Mouse (Mus musculus): ENCODE results near the gene Dnm3. TPM values are rescaled to one million over a fixed set of nuclear protein-coding genes. Genes with fewer than 3 reads are reported as not detected.

Gene Dnm3
- polyA plus RNA-seq, 1 experiment from 2014 or later, result 1.6 TPM

DNA sequence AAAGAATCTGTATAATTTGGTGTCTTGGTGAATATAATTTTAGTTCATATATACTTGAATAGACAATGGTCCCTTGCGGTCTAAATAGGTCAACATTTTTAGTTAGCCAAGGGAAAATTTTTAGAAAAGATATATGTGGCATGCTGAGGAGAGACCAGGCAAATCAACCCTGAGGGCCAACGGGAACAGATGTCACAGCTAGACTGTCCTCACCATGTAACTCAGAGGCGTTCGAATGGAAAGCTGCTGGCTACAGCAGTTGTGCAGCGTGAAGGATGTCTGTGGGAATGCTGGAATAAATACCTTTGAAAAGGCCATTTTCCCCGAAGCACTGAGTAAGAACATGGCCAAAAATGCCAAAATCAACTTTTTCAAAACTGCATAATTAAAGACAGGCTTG, 128.5 kb downstream of the Dnm3 start:
- Histone ChIP-seq H3K27me3 (ENCODE audit: control insufficient read depth, insufficient read depth, low read length) (no peaks in the 10 kb centered on the region), H3K9ac (ENCODE audit: low read length) (no peak overlapping the region), H3K4me1 (ENCODE audit: control insufficient read depth in 2 of 2, insufficient read depth in 2 of 2, low read length in 2 of 2) (no peaks in the 10 kb centered on the region), H3K36me3 (ENCODE audit: control insufficient read depth, insufficient read depth, low read length) (no peaks in the 10 kb centered on the region), H3K27ac (replicated peaks in 1 of 2; ENCODE audit: control insufficient read depth in 1 of 2, insufficient read depth in 1 of 2, low read depth in 2 of 2, low read length in 2 of 2) (no peak overlapping the region), H3K4me2 (ENCODE audit: low read length) (no peak overlapping the region), H3K4me3 (ENCODE audit: control insufficient read depth in 1 of 2, insufficient read depth in 1 of 2, low read depth in 1 of 2, low read length in 2 of 2) (no peak overlapping the region), H3K9me3 (ENCODE audit: control insufficient read depth, low read length) (no peaks in the 10 kb centered on the region)
- no peak for ATAC-seq (ENCODE audit: insufficient number of reproducible peaks, insufficient read depth, low FRiP score, low read depth)
- WGBS, result 72% methylated on average over 6 of the region's 6 CpGs

- no peak overlapping the region for H3K27ac ChIP-seq (replicated peaks in 1 of 2; ENCODE audit: control insufficient read depth in 1 of 2, insufficient read depth in 1 of 2, low read depth in 2 of 2, low read length in 2 of 2)
- H3K36me3 ChIP-seq (ENCODE audit: control insufficient read depth, insufficient read depth, low read length), result no peaks in the 10 kb centered on the region
- H3K4me1 ChIP-seq (ENCODE audit: control insufficient read depth in 2 of 2, insufficient read depth in 2 of 2, low read length in 2 of 2), result no peaks in the 10 kb centered on the region
- no peaks in the 10 kb centered on the region for H3K9me3 ChIP-seq (ENCODE audit: control insufficient read depth, low read length)
- H3K9ac ChIP-seq (ENCODE audit: low read length), result no peak overlapping the region
- no peak for ATAC-seq (ENCODE audit: insufficient number of reproducible peaks, insufficient read depth, low FRiP score, low read depth)
- 79% methylated on average over 4 of the region's 4 CpGs for WGBS
- H3K27me3 ChIP-seq (ENCODE audit: control insufficient read depth, insufficient read depth, low read length), result no peaks in the 10 kb centered on the region
- no peak overlapping the region for H3K4me3 ChIP-seq (ENCODE audit: control insufficient read depth in 1 of 2, insufficient read depth in 1 of 2, low read depth in 1 of 2, low read length in 2 of 2)
- H3K4me2 ChIP-seq (ENCODE audit: low read length), result no peak overlapping the region
These were observed 131.3 kb downstream of the Dnm3 start for GRCm38 (mm10) chr1:162346456-162347011.

DNA sequence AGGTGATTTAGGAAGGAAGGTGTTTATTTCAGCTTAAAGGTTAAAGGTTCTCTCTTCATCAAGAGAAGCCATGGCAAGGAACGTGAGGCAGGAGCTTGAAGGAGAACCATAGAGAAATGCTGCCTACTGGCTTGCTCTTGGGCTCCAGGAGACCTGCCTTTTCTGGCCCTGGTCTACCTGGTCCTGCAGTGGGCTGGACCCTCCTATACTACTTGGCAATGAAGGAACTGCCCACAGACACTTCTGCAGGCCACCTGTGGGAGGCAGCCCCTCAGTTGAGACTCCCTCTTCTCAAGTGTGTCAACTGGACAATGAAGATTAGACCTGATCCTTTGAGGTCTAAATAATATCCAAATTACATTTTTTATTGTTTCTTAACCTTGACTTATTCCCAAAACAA, 140.7 kb downstream of the Dnm3 start:
- Histone ChIP-seq H3K27ac (replicated peaks in 1 of 2; ENCODE audit: control insufficient read depth in 1 of 2, insufficient read depth in 1 of 2, low read depth in 2 of 2, low read length in 2 of 2) (no peak overlapping the region), H3K4me1 (ENCODE audit: control insufficient read depth in 2 of 2, insufficient read depth in 2 of 2, low read length in 2 of 2) (no peaks in the 10 kb centered on the region), H3K36me3 (ENCODE audit: control insufficient read depth, insufficient read depth, low read length) (no peaks in the 10 kb centered on the region), H3K4me2 (ENCODE audit: low read length) (no peak overlapping the region), H3K27me3 (ENCODE audit: control insufficient read depth, insufficient read depth, low read length) (no peaks in the 10 kb centered on the region), H3K4me3 (ENCODE audit: control insufficient read depth in 1 of 2, insufficient read depth in 1 of 2, low read depth in 1 of 2, low read length in 2 of 2) (no peak overlapping the region), H3K9ac (ENCODE audit: low read length) (no peak overlapping the region), H3K9me3 (ENCODE audit: control insufficient read depth, low read length) (no peaks in the 10 kb centered on the region)
- ATAC-seq (ENCODE audit: insufficient number of reproducible peaks, insufficient read depth, low FRiP score, low read depth), result no peak
- 96% methylated on average over 1 of the region's 1 CpGs for WGBS

- 12% methylated on average over 1 of the region's 1 CpGs for WGBS
- no peak overlapping the region for H3K4me3 ChIP-seq (ENCODE audit: control insufficient read depth in 1 of 2, insufficient read depth in 1 of 2, low read depth in 1 of 2, low read length in 2 of 2)
- no peak overlapping the region for H3K9ac ChIP-seq (ENCODE audit: low read length)
- ATAC-seq (ENCODE audit: insufficient number of reproducible peaks, insufficient read depth, low FRiP score, low read depth), result no peak
- no peaks in the 10 kb centered on the region for H3K4me1 ChIP-seq (ENCODE audit: control insufficient read depth in 2 of 2, insufficient read depth in 2 of 2, low read length in 2 of 2)
- H3K27me3 ChIP-seq (ENCODE audit: control insufficient read depth, insufficient read depth, low read length), result no peaks in the 10 kb centered on the region
- H3K27ac ChIP-seq (replicated peaks in 1 of 2; ENCODE audit: control insufficient read depth in 1 of 2, insufficient read depth in 1 of 2, low read depth in 2 of 2, low read length in 2 of 2), result no peak overlapping the region
- H3K9me3 ChIP-seq (ENCODE audit: control insufficient read depth, low read length), result no peaks in the 10 kb centered on the region
- no peak overlapping the region for H3K4me2 ChIP-seq (ENCODE audit: low read length)
- H3K36me3 ChIP-seq (ENCODE audit: control insufficient read depth, insufficient read depth, low read length), result no peaks in the 10 kb centered on the region
These were observed 141.2 kb downstream of the Dnm3 start for GRCm38 (mm10) chr1:162336640-162337039.

DNA sequence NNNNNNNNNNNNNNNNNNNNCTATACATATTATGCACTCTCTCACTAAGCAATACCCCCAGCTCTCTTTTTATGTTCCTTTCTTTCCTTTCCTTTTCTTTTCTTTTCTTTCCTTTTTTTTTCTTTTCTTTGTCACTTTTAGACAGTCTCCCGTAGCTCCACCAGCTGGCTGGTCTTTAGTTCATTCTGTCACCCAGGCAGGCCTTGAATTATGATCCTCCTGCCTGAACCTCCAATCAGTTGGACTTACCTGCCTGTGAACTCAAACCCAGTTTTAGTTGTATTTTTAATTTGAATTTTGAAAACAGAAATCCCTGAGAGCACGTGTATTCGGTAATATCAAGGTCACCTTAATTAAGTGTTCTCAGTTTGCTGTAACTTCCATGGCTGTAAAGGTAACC, 141.6 kb downstream of the Dnm3 start:
- no peaks in the 10 kb centered on the region for H3K4me1 ChIP-seq (ENCODE audit: control insufficient read depth in 2 of 2, insufficient read depth in 2 of 2, low read length in 2 of 2)
- WGBS, result 76% methylated on average over 3 of the region's 3 CpGs
- H3K36me3 ChIP-seq (ENCODE audit: control insufficient read depth, insufficient read depth, low read length), result no peaks in the 10 kb centered on the region
- no peaks in the 10 kb centered on the region for H3K27me3 ChIP-seq (ENCODE audit: control insufficient read depth, insufficient read depth, low read length)
- no peak overlapping the region for H3K4me3 ChIP-seq (ENCODE audit: control insufficient read depth in 1 of 2, insufficient read depth in 1 of 2, low read depth in 1 of 2, low read length in 2 of 2)
- no peak overlapping the region for H3K9ac ChIP-seq (ENCODE audit: low read length)
- no peak overlapping the region for H3K27ac ChIP-seq (replicated peaks in 1 of 2; ENCODE audit: control insufficient read depth in 1 of 2, insufficient read depth in 1 of 2, low read depth in 2 of 2, low read length in 2 of 2)
- H3K4me2 ChIP-seq (ENCODE audit: low read length), result no peak overlapping the region
- H3K9me3 ChIP-seq (ENCODE audit: control insufficient read depth, low read length), result no peaks in the 10 kb centered on the region
- no peak for ATAC-seq (ENCODE audit: insufficient number of reproducible peaks, insufficient read depth, low FRiP score, low read depth)

- no peak overlapping the region for H3K27ac ChIP-seq (replicated peaks in 1 of 2; ENCODE audit: control insufficient read depth in 1 of 2, insufficient read depth in 1 of 2, low read depth in 2 of 2, low read length in 2 of 2)
- no peaks in the 10 kb centered on the region for H3K36me3 ChIP-seq (ENCODE audit: control insufficient read depth, insufficient read depth, low read length)
- 0 out of 2 replicates have a peak, but pooled peaks cover 2% of the 10 kb centered on the region for H3K9me3 ChIP-seq (ENCODE audit: control insufficient read depth, low read length)
- H3K4me1 ChIP-seq (ENCODE audit: control insufficient read depth in 2 of 2, insufficient read depth in 2 of 2, low read length in 2 of 2), result no peaks in the 10 kb centered on the region
- H3K27me3 ChIP-seq (ENCODE audit: control insufficient read depth, insufficient read depth, low read length), result no peaks in the 10 kb centered on the region
- H3K4me3 ChIP-seq (ENCODE audit: control insufficient read depth in 1 of 2, insufficient read depth in 1 of 2, low read depth in 1 of 2, low read length in 2 of 2), result no peak overlapping the region
- H3K4me2 ChIP-seq (ENCODE audit: low read length), result no peak overlapping the region
- WGBS, result 70% methylated on average over 4 of the region's 4 CpGs
- H3K9ac ChIP-seq (ENCODE audit: low read length), result no peak overlapping the region
- ATAC-seq (ENCODE audit: insufficient number of reproducible peaks, insufficient read depth, low FRiP score, low read depth), result no peak
These were observed 149.2 kb downstream of the Dnm3 start for GRCm38 (mm10) chr1:162328673-162329072.

DNA sequence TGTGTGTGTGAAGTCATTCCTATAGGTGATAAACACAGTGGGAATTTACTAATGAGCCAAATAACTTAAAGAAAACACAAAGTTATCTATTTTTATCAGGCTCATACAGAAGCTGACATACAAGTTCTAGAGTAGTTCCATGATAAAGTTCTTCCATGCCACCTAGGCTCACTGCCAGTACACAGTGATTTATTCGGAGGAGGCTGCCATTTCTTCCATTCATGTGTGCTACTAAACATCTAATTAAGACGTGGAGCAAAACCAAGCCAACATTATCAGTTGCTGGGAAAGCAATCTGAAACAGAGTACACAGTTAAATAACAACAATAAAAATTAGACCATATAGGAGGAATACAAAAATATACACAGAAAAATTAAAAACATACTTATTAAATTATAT, 150.2 kb downstream of the Dnm3 start:
- Histone ChIP-seq H3K4me1 (ENCODE audit: control insufficient read depth in 2 of 2, insufficient read depth in 2 of 2, low read length in 2 of 2) (no peaks in the 10 kb centered on the region), H3K27ac (replicated peaks in 1 of 2; ENCODE audit: control insufficient read depth in 1 of 2, insufficient read depth in 1 of 2, low read depth in 2 of 2, low read length in 2 of 2) (no peak overlapping the region), H3K4me3 (ENCODE audit: control insufficient read depth in 1 of 2, insufficient read depth in 1 of 2, low read depth in 1 of 2, low read length in 2 of 2) (no peak overlapping the region), H3K27me3 (ENCODE audit: control insufficient read depth, insufficient read depth, low read length) (no peaks in the 10 kb centered on the region), H3K36me3 (ENCODE audit: control insufficient read depth, insufficient read depth, low read length) (no peaks in the 10 kb centered on the region), H3K9me3 (ENCODE audit: control insufficient read depth, low read length) (0 out of 2 replicates have a peak, but pooled peaks cover 2% of the 10 kb centered on the region), H3K9ac (ENCODE audit: low read length) (no peak overlapping the region), H3K4me2 (ENCODE audit: low read length) (no peak overlapping the region)
- ATAC-seq (ENCODE audit: insufficient number of reproducible peaks, insufficient read depth, low FRiP score, low read depth), result no peak
- 48% methylated on average over 2 of the region's 2 CpGs for WGBS

GRCm38 (mm10) chr1:162324412-162324811, 153.4 kb downstream of the Dnm3 start:
- Histone ChIP-seq H3K27me3 (ENCODE audit: control insufficient read depth, insufficient read depth, low read length) (no peaks in the 10 kb centered on the region), H3K4me1 (ENCODE audit: control insufficient read depth in 2 of 2, insufficient read depth in 2 of 2, low read length in 2 of 2) (no peaks in the 10 kb centered on the region), H3K27ac (replicated peaks in 1 of 2; ENCODE audit: control insufficient read depth in 1 of 2, insufficient read depth in 1 of 2, low read depth in 2 of 2, low read length in 2 of 2) (no peak overlapping the region), H3K36me3 (ENCODE audit: control insufficient read depth, insufficient read depth, low read length) (no peaks in the 10 kb centered on the region), H3K4me2 (ENCODE audit: low read length) (no peak overlapping the region), H3K9me3 (ENCODE audit: control insufficient read depth, low read length) (no peaks in the 10 kb centered on the region), H3K9ac (ENCODE audit: low read length) (no peak overlapping the region), H3K4me3 (ENCODE audit: control insufficient read depth in 1 of 2, insufficient read depth in 1 of 2, low read depth in 1 of 2, low read length in 2 of 2) (no peak overlapping the region)
- no peak for ATAC-seq (ENCODE audit: insufficient number of reproducible peaks, insufficient read depth, low FRiP score, low read depth)
- WGBS, result 65% methylated on average over 4 of the region's 4 CpGs
